Mouse (Mus musculus): ENCODE data around the gene Hbb-bh2.

DNA sequence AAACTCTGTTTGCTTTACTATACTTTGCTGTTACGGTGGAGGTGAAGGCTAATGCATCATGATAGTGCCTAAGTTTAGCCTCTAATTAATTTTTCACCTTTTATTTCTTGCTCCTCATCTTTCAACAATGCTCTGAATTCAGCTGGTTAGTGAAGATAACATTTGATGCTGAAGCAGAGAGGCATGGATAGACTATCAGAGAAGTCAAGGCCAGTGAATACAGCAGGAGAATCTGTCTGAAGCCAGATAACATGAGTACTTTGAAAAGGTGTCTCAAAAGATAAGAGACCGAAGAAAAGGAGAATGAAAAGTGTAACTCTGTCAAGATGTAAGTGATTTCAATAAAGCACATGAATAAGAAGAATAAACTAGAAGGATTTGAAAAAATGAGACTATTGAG lies 36.8 kb upstream of the Hbb-bh2 start:
- TF ChIP-seq CTCF (IDR thresholded peaks at IDR 0.05) (no peak), POLR2A (IDR thresholded peaks at IDR 0.05; ENCODE audit: insufficient read depth, low read depth, low read length) (no peak)
